Mouse (Mus musculus) cerebellum, adult 9-11 months (tissue): ENCODE measurements around the gene Kcnj3.

ENCODE experiments used
- DNase-seq: peaks from one replicate; pipeline ENCODE4 v3.0.0; 2022

Gene Kcnj3

GRCm38 (mm10) chr2:55532738-55533491 lies 97.1 kb downstream of the Kcnj3 start:
- DNase-seq, result no peak

GRCm38 (mm10) chr2:55534946-55535345 lies 99.2 kb downstream of the Kcnj3 start:
- no peak for DNase-seq

- DNase-seq, result no peak
Measured at GRCm38 (mm10) chr2:55535482-55535881, 99.7 kb downstream of the Kcnj3 start.

DNA sequence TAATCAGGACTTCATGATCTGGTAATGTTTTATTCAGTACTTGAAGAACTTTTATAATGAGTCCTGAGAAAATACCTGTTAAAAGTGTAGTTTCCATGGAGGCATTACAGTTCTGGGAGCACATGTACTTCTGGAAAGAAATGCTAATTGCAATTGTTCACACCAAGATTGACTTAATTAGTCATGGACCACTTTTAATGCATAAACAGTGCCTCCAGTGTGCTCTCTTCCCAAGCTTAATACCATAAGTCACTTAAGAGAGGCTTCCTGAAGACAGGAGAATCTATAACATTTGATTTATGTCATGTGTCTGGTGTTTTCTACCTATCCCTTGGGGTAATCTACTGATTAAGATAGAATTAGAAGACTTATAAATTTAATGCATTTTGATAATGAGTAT lies 111.8 kb downstream of the Kcnj3 start:
- no peak for DNase-seq

DNA sequence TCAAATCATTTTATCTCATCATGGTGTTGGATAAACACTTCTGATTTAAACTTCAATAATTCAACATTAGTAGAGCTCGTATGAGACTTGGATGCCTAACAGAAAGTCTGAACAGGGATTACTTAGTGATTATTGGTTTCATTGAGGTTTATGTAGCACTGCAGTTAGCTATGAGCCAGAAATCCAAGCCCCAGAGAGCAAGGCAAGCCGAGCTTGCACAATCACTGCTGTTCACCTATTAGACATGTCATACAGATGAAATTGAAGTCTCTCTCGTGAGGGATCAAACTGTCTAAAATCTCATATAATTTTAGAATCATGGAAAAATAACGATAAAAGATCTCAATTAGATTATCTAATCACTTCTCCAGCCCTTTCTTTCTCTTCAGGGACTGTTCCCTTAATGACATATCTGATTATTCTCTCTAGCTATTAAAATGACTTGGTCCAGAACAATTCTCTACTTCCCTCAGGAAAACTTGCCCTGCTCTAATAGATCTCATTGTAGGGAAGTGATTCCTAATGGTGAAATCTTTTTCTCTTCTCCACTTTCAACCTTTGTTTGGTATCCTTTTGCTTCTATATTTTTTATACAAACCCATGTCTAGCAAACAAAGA lies 122.7 kb downstream of the Kcnj3 start:
- DNase-seq, result no peak

DNA sequence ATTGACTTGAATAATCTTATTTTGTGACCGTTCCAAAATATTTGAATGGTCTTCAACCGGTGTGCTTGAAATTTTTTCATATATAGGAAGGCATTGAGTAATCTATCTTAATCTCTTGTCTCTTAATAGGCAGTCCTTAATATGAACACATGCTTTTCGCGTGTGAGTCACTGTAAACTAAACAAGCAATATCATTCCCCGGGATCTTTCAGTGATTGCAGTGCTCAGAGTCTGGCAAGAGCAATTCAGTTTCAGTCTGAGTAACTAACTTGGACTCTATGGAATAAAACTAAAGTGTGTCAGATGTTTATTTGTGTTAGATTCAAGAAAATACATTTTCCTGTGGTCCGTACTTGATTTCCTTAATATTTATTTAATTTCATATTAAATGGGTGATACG lies 133.5 kb downstream of the Kcnj3 start:
- no peak for DNase-seq

GRCm38 (mm10) chr2:55571425-55571824 lies 135.7 kb downstream of the Kcnj3 start:
- no peak for DNase-seq

GRCm38 (mm10) chr2:55580286-55580685 lies 144.5 kb downstream of the Kcnj3 start:
- no peak for DNase-seq

- no peak for DNase-seq
Measured at GRCm38 (mm10) chr2:55591226-55591988, 155.6 kb downstream of the Kcnj3 start.
